Mouse (Mus musculus): Measurements from ENCODE around the gene Henmt1. TPM values are rescaled to one million over a fixed set of nuclear protein-coding genes. Genes with fewer than 3 reads are reported as not detected.
A peak's percentile ranks its signal among the peaks of the same experiment; 100 is the strongest.

The Henmt1 gene
- polyA plus RNA-seq, 1 experiment from 2014 or later: 3.1 TPM

GRCm38 (mm10) chr3:108921822-108922221 lies 17.9 kb upstream of the Henmt1 start:
- Histone ChIP-seq H3K27me3 (ENCODE audit: control insufficient read depth, insufficient read depth, low read length) (no peaks in the 10 kb centered on the region), H3K36me3 (ENCODE audit: control insufficient read depth, insufficient read depth, low read length) (no peaks in the 10 kb centered on the region), H3K4me3 (ENCODE audit: low read depth, low read length) (no peak overlapping the region), H3K9ac (replicated peaks; ENCODE audit: low read depth, low read length) (no peak overlapping the region), H3K9me3 (ENCODE audit: control insufficient read depth, low read length) (no peaks in the 10 kb centered on the region), H3K4me1 (ENCODE audit: control insufficient read depth, insufficient read depth, low read length) (no peaks in the 10 kb centered on the region), H3K4me2 (ENCODE audit: low read depth, low read length) (no peak overlapping the region), H3K27ac (ENCODE audit: low read depth, low read length) (no peak overlapping the region)
- WGBS: 68% methylated on average over 1 of the region's 1 CpGs
- ATAC-seq (ENCODE audit: low read depth): no peak

DNA sequence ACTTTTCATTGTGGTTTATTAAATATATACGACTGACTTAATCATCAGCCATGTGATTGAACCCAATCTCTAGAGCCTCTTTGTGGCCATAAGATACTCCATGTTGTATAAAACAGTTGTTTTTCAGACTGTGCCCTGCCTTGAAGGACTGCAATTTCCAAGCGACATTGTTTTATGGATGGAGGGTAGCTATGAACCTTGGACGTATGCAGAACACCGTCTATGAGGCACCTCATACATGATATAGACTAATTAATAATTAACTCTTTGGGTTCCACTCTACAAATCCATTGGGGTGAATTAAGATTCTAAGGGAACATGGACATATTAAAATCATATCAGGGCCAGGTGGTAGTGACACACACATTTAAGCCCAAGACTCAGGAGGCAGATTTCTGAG lies 14.0 kb upstream of the Henmt1 start:
- ATAC-seq (ENCODE audit: low read depth): no peak
- Histone ChIP-seq H3K4me3 (ENCODE audit: low read depth, low read length) (no peak overlapping the region), H3K4me1 (ENCODE audit: control insufficient read depth, insufficient read depth, low read length) (no peaks in the 10 kb centered on the region), H3K4me2 (ENCODE audit: low read depth, low read length) (no peak overlapping the region), H3K36me3 (ENCODE audit: control insufficient read depth, insufficient read depth, low read length) (no peaks in the 10 kb centered on the region), H3K27ac (ENCODE audit: low read depth, low read length) (no peak overlapping the region), H3K9me3 (ENCODE audit: control insufficient read depth, low read length) (no peaks in the 10 kb centered on the region), H3K27me3 (ENCODE audit: control insufficient read depth, insufficient read depth, low read length) (no peaks in the 10 kb centered on the region), H3K9ac (replicated peaks; ENCODE audit: low read depth, low read length) (no peak overlapping the region)
- 90% methylated on average over 4 of the region's 4 CpGs for WGBS

DNA sequence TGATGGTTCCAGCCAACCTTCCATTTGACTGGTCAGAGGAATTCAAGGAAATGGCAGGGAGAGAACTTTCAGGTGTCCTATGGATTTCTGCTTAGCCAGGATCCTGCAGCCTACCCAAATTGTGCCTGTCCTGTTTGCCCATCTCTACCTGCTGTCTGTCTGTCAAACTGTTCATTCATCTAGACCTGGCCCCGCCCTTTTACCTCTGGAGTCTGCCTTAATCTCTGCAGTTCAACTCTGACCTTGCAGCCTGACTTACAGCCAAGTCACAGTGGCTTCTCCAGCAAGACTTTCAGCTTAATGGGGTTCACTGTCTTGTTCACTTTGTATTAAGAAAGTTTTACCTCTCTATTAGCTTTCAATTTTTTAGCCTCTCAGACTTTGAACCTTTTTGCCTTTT lies 13.4 kb upstream of the Henmt1 start:
- H3K9me3 ChIP-seq (ENCODE audit: control insufficient read depth, low read length): no peaks in the 10 kb centered on the region
- no peak overlapping the region for H3K4me3 ChIP-seq (ENCODE audit: low read depth, low read length)
- H3K4me1 ChIP-seq (ENCODE audit: control insufficient read depth, insufficient read depth, low read length): no peaks in the 10 kb centered on the region
- no peak overlapping the region for H3K9ac ChIP-seq (replicated peaks; ENCODE audit: low read depth, low read length)
- H3K27ac ChIP-seq (ENCODE audit: low read depth, low read length): no peak overlapping the region
- no peak overlapping the region for H3K4me2 ChIP-seq (ENCODE audit: low read depth, low read length)
- no peak for ATAC-seq (ENCODE audit: low read depth)
- H3K36me3 ChIP-seq (ENCODE audit: control insufficient read depth, insufficient read depth, low read length): no peaks in the 10 kb centered on the region
- WGBS: 85% methylated on average over 1 of the region's 1 CpGs
- no peaks in the 10 kb centered on the region for H3K27me3 ChIP-seq (ENCODE audit: control insufficient read depth, insufficient read depth, low read length)

DNA sequence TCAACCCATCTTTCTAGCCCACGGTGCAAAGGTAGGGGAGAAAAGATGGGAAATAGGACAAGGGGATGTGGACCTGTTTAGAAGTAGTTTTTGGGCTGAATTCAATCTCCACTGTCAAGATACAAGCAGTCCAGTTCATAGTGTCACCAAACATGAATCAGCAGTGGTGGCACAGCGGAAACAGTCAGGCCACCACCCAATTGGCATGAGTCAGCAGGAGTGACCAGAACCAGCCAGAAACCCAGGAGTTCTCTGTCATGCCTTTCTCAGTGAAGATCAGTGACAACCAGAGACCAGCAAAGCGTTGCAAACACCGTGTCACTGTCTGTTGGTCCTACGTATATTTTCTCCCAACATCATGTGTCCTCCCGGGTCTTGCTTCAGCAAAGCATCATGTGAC lies 6.1 kb upstream of the Henmt1 start:
- no peaks in the 10 kb centered on the region for H3K4me1 ChIP-seq (ENCODE audit: control insufficient read depth, insufficient read depth, low read length)
- no peak overlapping the region for H3K4me2 ChIP-seq (ENCODE audit: low read depth, low read length)
- no peak for ATAC-seq (ENCODE audit: low read depth)
- H3K36me3 ChIP-seq (ENCODE audit: control insufficient read depth, insufficient read depth, low read length): no peaks in the 10 kb centered on the region
- H3K9me3 ChIP-seq (ENCODE audit: control insufficient read depth, low read length): no peaks in the 10 kb centered on the region
- H3K9ac ChIP-seq (replicated peaks; ENCODE audit: low read depth, low read length): no peak overlapping the region
- H3K4me3 ChIP-seq (ENCODE audit: low read depth, low read length): no peak overlapping the region
- 92% methylated on average over 6 of the region's 6 CpGs for WGBS
- H3K27ac ChIP-seq (ENCODE audit: low read depth, low read length): no peak overlapping the region
- H3K27me3 ChIP-seq (ENCODE audit: control insufficient read depth, insufficient read depth, low read length): no peaks in the 10 kb centered on the region

GRCm38 (mm10) chr3:108938691-108939090 lies 982 bp upstream of the Henmt1 start:
- Histone ChIP-seq H3K4me2 (ENCODE audit: low read depth, low read length) (no peak overlapping the region), H3K36me3 (ENCODE audit: control insufficient read depth, insufficient read depth, low read length) (no peaks in the 10 kb centered on the region), H3K4me1 (ENCODE audit: control insufficient read depth, insufficient read depth, low read length) (no peaks in the 10 kb centered on the region), H3K9me3 (ENCODE audit: control insufficient read depth, low read length) (no peaks in the 10 kb centered on the region), H3K9ac (replicated peaks; ENCODE audit: low read depth, low read length) (no peak overlapping the region), H3K27ac (ENCODE audit: low read depth, low read length) (no peak overlapping the region), H3K4me3 (ENCODE audit: low read depth, low read length) (no peak overlapping the region), H3K27me3 (ENCODE audit: control insufficient read depth, insufficient read depth, low read length) (no peaks in the 10 kb centered on the region)
- no peak for ATAC-seq (ENCODE audit: low read depth)
- WGBS: 98% methylated on average over 5 of the region's 5 CpGs

DNA sequence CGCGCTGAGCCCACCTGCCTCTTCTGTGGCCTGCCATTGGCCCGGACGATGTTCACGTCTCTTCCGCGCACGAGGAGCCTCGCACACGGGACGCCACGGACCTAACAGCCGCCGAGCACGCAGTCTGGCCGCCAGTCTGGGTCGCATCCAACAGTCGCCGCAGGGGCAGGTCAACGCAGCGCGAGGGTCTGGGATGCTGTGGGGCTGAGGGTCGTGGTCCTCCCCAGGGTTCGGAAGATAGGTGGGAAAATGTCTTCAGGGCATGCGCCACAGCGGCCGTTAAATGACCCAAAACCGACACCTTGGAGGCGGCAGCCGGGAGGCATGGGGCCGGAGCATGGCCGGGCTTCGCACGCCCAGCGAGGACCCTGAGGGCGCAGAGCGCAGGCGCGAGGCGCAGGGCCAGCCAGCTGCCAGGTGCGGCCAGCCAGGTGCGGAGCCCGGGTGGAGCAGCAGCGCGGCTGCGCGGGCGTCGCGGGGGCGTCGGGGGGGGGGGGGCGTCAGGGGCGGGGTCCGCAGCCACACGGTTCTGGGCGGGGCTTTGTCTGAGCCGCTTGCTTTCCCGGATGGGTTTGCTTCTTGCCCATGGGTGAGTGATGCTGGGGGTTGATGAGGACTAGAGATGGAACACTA lies 444 bp downstream of the Henmt1 start, which contains the start of gene Gm9857:
TSS of gene Gm9857 (minus strand) at position 445 of the 633 bp plus-strand sequence.
- Histone ChIP-seq H3K27me3 (ENCODE audit: control insufficient read depth, insufficient read depth, low read length) (no peaks in the 10 kb centered on the region), H3K9ac (replicated peaks; ENCODE audit: low read depth, low read length) (0 out of 2 replicates have a peak within 1 kb of the TSS, but pooled peaks have one; percentile 28), H3K27ac (ENCODE audit: low read depth, low read length) (no peak within 1 kb of the TSS), H3K36me3 (ENCODE audit: control insufficient read depth, insufficient read depth, low read length) (no peaks in the 10 kb centered on the region), H3K4me1 (ENCODE audit: control insufficient read depth, insufficient read depth, low read length) (no peaks in the 10 kb centered on the region), H3K9me3 (ENCODE audit: control insufficient read depth, low read length) (no peaks in the 10 kb centered on the region), H3K4me3 (ENCODE audit: low read depth, low read length) (peak within 1 kb of the TSS; percentile 29), H3K4me2 (ENCODE audit: low read depth, low read length) (peak within 1 kb of the TSS; percentile 47)
- 49% methylated on average over 50 of the region's 59 CpGs for WGBS
- peak; percentile 92 for ATAC-seq (ENCODE audit: low read depth)

- WGBS: 77% methylated on average over 10 of the region's 10 CpGs
- H3K4me2 ChIP-seq (ENCODE audit: low read depth, low read length): no peak overlapping the region
Measured at GRCm38 (mm10) chr3:108940996-108941395, 1.3 kb downstream of the Henmt1 start.

DNA sequence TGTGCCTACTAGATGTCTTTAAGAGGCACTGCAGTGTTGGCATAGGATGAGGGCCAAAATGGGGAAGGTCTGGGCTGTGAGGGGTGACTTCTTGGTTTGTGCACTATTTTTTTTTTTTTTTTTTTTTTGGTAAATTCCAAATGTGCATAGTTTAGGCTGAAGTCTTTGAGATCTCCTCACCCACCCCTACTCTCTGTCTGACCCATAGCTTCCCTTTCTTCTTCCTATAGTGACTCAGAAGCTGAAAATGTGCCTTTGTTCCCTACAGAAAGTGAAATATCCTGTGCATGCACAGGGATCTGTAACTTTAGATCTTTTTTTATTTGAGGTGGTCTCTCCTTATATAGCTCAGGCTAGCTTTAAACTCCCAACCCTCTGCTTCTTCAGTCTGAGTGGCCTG lies 18.3 kb downstream of the Henmt1 start:
- Histone ChIP-seq H3K9ac (replicated peaks; ENCODE audit: low read depth, low read length) (no peak overlapping the region), H3K9me3 (ENCODE audit: control insufficient read depth, low read length) (no peaks in the 10 kb centered on the region), H3K27me3 (ENCODE audit: control insufficient read depth, insufficient read depth, low read length) (no peaks in the 10 kb centered on the region), H3K4me1 (ENCODE audit: control insufficient read depth, insufficient read depth, low read length) (no peaks in the 10 kb centered on the region; the same call in 1 of the 2 replicates), H3K27ac (ENCODE audit: low read depth, low read length) (no peak overlapping the region), H3K4me3 (ENCODE audit: low read depth, low read length) (no peak overlapping the region), H3K4me2 (ENCODE audit: low read depth, low read length) (no peak overlapping the region), H3K36me3 (ENCODE audit: control insufficient read depth, insufficient read depth, low read length) (no peaks in the 10 kb centered on the region)
- no peak for ATAC-seq (ENCODE audit: low read depth)

More at GRCm38 (mm10) chr3:108940996-108941395, 1.3 kb downstream of the Henmt1 start:
- Histone ChIP-seq H3K9ac (replicated peaks; ENCODE audit: low read depth, low read length) (no peak overlapping the region), H3K27me3 (ENCODE audit: control insufficient read depth, insufficient read depth, low read length) (no peaks in the 10 kb centered on the region), H3K36me3 (ENCODE audit: control insufficient read depth, insufficient read depth, low read length) (no peaks in the 10 kb centered on the region), H3K9me3 (ENCODE audit: control insufficient read depth, low read length) (no peaks in the 10 kb centered on the region), H3K27ac (ENCODE audit: low read depth, low read length) (no peak overlapping the region), H3K4me3 (ENCODE audit: low read depth, low read length) (no peak overlapping the region), H3K4me1 (ENCODE audit: control insufficient read depth, insufficient read depth, low read length) (no peaks in the 10 kb centered on the region)
- ATAC-seq (ENCODE audit: low read depth): no peak

DNA sequence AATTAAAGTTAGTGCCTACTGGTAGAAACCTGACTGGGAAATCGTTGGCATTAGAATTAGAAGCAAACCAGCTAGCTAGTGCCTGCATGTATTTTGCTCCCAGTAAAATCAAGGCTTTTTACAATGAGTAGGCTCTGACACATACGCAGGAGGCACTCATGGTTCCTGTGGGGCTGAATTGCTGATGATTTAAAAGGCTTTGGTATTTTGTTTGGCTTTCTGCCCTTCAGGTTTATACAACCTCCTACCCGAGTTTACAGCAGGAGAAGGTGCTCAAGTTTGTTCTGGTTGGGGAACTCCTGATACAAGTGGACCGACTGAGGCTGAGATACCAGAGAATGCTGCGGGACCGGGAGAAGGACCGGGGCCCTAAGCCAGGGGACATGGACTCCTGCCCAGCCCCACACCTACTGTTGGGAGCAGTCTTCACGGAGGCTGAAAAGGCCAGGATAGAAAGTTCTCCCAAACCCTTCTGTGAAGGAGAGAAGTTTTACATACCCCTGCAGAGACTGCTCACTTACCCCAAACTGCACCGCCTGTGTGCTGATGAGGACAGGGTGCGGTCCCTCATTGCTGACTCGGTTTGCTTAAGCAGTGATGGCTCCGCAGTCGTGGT lies 20.1 kb downstream of the Henmt1 start:
- WGBS: 76% methylated on average over 13 of the region's 13 CpGs
- Histone ChIP-seq H3K9me3 (ENCODE audit: control insufficient read depth, low read length) (no peaks in the 10 kb centered on the region), H3K4me1 (ENCODE audit: control insufficient read depth, insufficient read depth, low read length) (no peaks in the 10 kb centered on the region; the same call in 1 of the 2 replicates), H3K27ac (ENCODE audit: low read depth, low read length) (no peak overlapping the region), H3K9ac (replicated peaks; ENCODE audit: low read depth, low read length) (no peak overlapping the region), H3K36me3 (ENCODE audit: control insufficient read depth, insufficient read depth, low read length) (no peaks in the 10 kb centered on the region), H3K4me2 (ENCODE audit: low read depth, low read length) (no peak overlapping the region), H3K27me3 (ENCODE audit: control insufficient read depth, insufficient read depth, low read length) (no peaks in the 10 kb centered on the region), H3K4me3 (ENCODE audit: low read depth, low read length) (no peak overlapping the region)
- no peak for ATAC-seq (ENCODE audit: low read depth)
